Mouse (Mus musculus): ENCODE data around the gene Dpm3.
"Not testable (repeated sequence)": the region's sequence is repeated elsewhere in the genome, so short reads cannot be mapped to it uniquely, and the experiment has no call there.

The Dpm3 gene

GRCm38 (mm10) chr3:89259076-89259475 is at the start of gene Dpm3:
Gene Dpm3 (plus strand): TSS chr3:89259358.
- in situ Hi-C loops (cut with MboI, MseI), result no loop called here

- in situ Hi-C loops (cut with MboI, MseI), result no loop called here
These were observed 49.4 kb upstream of the Dpm3 start for GRCm38 (mm10) chr3:89209731-89210130.

- in situ Hi-C loops (cut with MboI, MseI), result no loop called here
These were observed 49.0 kb upstream of the Dpm3 start for GRCm38 (mm10) chr3:89210162-89210561.

GRCm38 (mm10) chr3:89210731-89211130 is 48.4 kb upstream of the Dpm3 start:
- in situ Hi-C loops (cut with MboI, MseI), result no loop called here

GRCm38 (mm10) chr3:89213803-89214530 is 45.2 kb upstream of the Dpm3 start:
- in situ Hi-C loops (cut with MboI, MseI), result no loop called here

- in situ Hi-C loops (cut with MboI, MseI), result no loop called here
These were observed 44.3 kb upstream of the Dpm3 start, which contains the start of gene Thbs3 for GRCm38 (mm10) chr3:89214681-89215411. Gene Thbs3 (plus strand): TSS chr3:89215180.

- in situ Hi-C loops (cut with MboI, MseI), result no loop called here
These were observed 43.3 kb upstream of the Dpm3 start for GRCm38 (mm10) chr3:89215853-89216252.

GRCm38 (mm10) chr3:89216407-89216806 is 42.8 kb upstream of the Dpm3 start:
- in situ Hi-C loops (cut with MboI, MseI), result not testable (repeated sequence)

- in situ Hi-C loops (cut with MboI, MseI), result no loop called here
These were observed 40.9 kb upstream of the Dpm3 start for GRCm38 (mm10) chr3:89218271-89218670.

GRCm38 (mm10) chr3:89219546-89219945 is 39.6 kb upstream of the Dpm3 start:
- in situ Hi-C loops (cut with MboI, MseI), result no loop called here

- in situ Hi-C loops (cut with MboI, MseI), result no loop called here
These were observed 38.0 kb upstream of the Dpm3 start for GRCm38 (mm10) chr3:89221167-89221566.

GRCm38 (mm10) chr3:89224796-89225195 is 34.4 kb upstream of the Dpm3 start:
- in situ Hi-C loops (cut with MboI, MseI), result no loop called here

- in situ Hi-C loops (cut with MboI, MseI), result no loop called here
These were observed 33.8 kb upstream of the Dpm3 start for GRCm38 (mm10) chr3:89225321-89225815.

- in situ Hi-C loops (cut with MboI, MseI), result no loop called here
These were observed 33.2 kb upstream of the Dpm3 start for GRCm38 (mm10) chr3:89225918-89226317.

GRCm38 (mm10) chr3:89226361-89226760 is 32.8 kb upstream of the Dpm3 start:
- in situ Hi-C loops (cut with MboI, MseI), result no loop called here

- in situ Hi-C loops (cut with MboI, MseI), result no loop called here
These were observed 32.3 kb upstream of the Dpm3 start, which contains the start of gene Mtx1 for GRCm38 (mm10) chr3:89226900-89227299. Gene Mtx1 (minus strand): TSS chr3:89227088.

GRCm38 (mm10) chr3:89227307-89228179 is 31.6 kb upstream of the Dpm3 start:
- in situ Hi-C loops (cut with MboI, MseI), result no loop called here

GRCm38 (mm10) chr3:89228180-89228549 is 31.0 kb upstream of the Dpm3 start:
- in situ Hi-C loops (cut with MboI, MseI), result no loop called here

GRCm38 (mm10) chr3:89228836-89229235 is 30.3 kb upstream of the Dpm3 start, which contains the start of gene Muc1:
Gene Muc1 (plus strand): TSS chr3:89229057.
- in situ Hi-C loops (cut with MboI, MseI), result no loop called here

GRCm38 (mm10) chr3:89229276-89229675 is 29.9 kb upstream of the Dpm3 start:
- in situ Hi-C loops (cut with MboI, MseI), result no loop called here

- in situ Hi-C loops (cut with MboI, MseI), result no loop called here
These were observed 28.6 kb upstream of the Dpm3 start for GRCm38 (mm10) chr3:89230561-89230960.

- in situ Hi-C loops (cut with MboI, MseI), result no loop called here
These were observed 27.8 kb upstream of the Dpm3 start for GRCm38 (mm10) chr3:89231345-89231744.

All from T-helper 2 cell (primary cell).